Mouse (Mus musculus): Measurements from ENCODE around the gene Tns4. TPM values are rescaled to one million over a fixed set of nuclear protein-coding genes. Genes with fewer than 3 reads are reported as not detected.

Tns4 gene
- polyA plus RNA-seq, 1 experiment from 2014 or later: 0.40 TPM

- H3K4me3 ChIP-seq: no peak overlapping the region
- WGBS: 88% methylated on average over 3 of the region's 3 CpGs
- H3K4me1 ChIP-seq (replicated peaks): peaks cover 15% of the 10 kb centered on the region
- peaks cover 10% of the 10 kb centered on the region for H3K9me3 ChIP-seq
- H3K4me2 ChIP-seq: no peak overlapping the region
- H3K9ac ChIP-seq: no peak overlapping the region
- H3K27ac ChIP-seq (replicated peaks): no peak overlapping the region
- ATAC-seq (ENCODE audit: low read depth): no peak
- peaks cover 3% of the 10 kb centered on the region; the same call in 1 of the 2 replicates for H3K27me3 ChIP-seq
- no peaks in the 10 kb centered on the region for H3K36me3 ChIP-seq
Measured at GRCm38 (mm10) chr11:99060435-99060834, 28.7 kb downstream of the Tns4 start.

- peaks cover 10% of the 10 kb centered on the region for H3K9me3 ChIP-seq
- peaks cover 15% of the 10 kb centered on the region for H3K4me1 ChIP-seq (replicated peaks)
- peaks cover 3% of the 10 kb centered on the region; the same call in 1 of the 2 replicates for H3K27me3 ChIP-seq
- ATAC-seq (ENCODE audit: low read depth): peak; percentile 72
- peaks cover 15% of the 10 kb centered on the region for H3K36me3 ChIP-seq
- no peak overlapping the region; the same call in 1 of the 2 replicates for H3K27ac ChIP-seq (replicated peaks)
- no peak overlapping the region for H3K9ac ChIP-seq
- H3K4me3 ChIP-seq: no peak overlapping the region
- no peak overlapping the region for H3K4me2 ChIP-seq
- WGBS: 4% methylated on average over 8 of the region's 8 CpGs
Measured at GRCm38 (mm10) chr11:99055571-99056452, 33.3 kb downstream of the Tns4 start.

GRCm38 (mm10) chr11:99055143-99055542 is 34.0 kb downstream of the Tns4 start:
- H3K4me3 ChIP-seq: no peak overlapping the region
- WGBS: 63% methylated on average over 4 of the region's 4 CpGs
- peaks cover 19% of the 10 kb centered on the region for H3K36me3 ChIP-seq
- H3K27ac ChIP-seq (replicated peaks): no peak overlapping the region
- H3K9me3 ChIP-seq: peaks cover 10% of the 10 kb centered on the region
- ATAC-seq (ENCODE audit: low read depth): no peak
- H3K27me3 ChIP-seq: no peaks in the 10 kb centered on the region
- no peak overlapping the region for H3K4me2 ChIP-seq
- no peak overlapping the region for H3K9ac ChIP-seq
- peaks cover 15% of the 10 kb centered on the region for H3K4me1 ChIP-seq (replicated peaks)

- Histone ChIP-seq H3K27me3 (no peaks in the 10 kb centered on the region), H3K4me3 (no peak overlapping the region), H3K4me1 (replicated peaks) (peaks cover 42% of the 10 kb centered on the region), H3K36me3 (peaks cover 40% of the 10 kb centered on the region), H3K9me3 (no peaks in the 10 kb centered on the region), H3K4me2 (no peak overlapping the region), H3K27ac (replicated peaks) (peak overlapping the region; percentile 67), H3K9ac (peak overlapping the region; percentile 49; the same call in 1 of the 2 replicates)
- no peak for ATAC-seq (ENCODE audit: low read depth)
- 75% methylated on average over 1 of the region's 2 CpGs for WGBS
Measured at GRCm38 (mm10) chr11:99047643-99048042, 41.5 kb downstream of the Tns4 start.

- H3K27ac ChIP-seq (replicated peaks): peak overlapping the region; percentile 67
- no peak overlapping the region for H3K4me3 ChIP-seq
- peak overlapping the region; percentile 49 for H3K9ac ChIP-seq
- ATAC-seq (ENCODE audit: low read depth): no peak
- H3K27me3 ChIP-seq: no peaks in the 10 kb centered on the region
- WGBS: 48% methylated on average over 5 of the region's 5 CpGs
- H3K4me1 ChIP-seq (replicated peaks): peaks cover 47% of the 10 kb centered on the region
- H3K4me2 ChIP-seq: no peak overlapping the region
- H3K9me3 ChIP-seq: no peaks in the 10 kb centered on the region
- H3K36me3 ChIP-seq: peaks cover 37% of the 10 kb centered on the region
Measured at GRCm38 (mm10) chr11:99047120-99047519, 42.0 kb downstream of the Tns4 start.

GRCm38 (mm10) chr11:99045159-99045889 is 43.8 kb downstream of the Tns4 start:
- ATAC-seq (ENCODE audit: low read depth): no peak
- peaks cover 21% of the 10 kb centered on the region for H3K36me3 ChIP-seq
- no peak overlapping the region for H3K4me3 ChIP-seq
- no peak overlapping the region for H3K27ac ChIP-seq (replicated peaks)
- no peaks in the 10 kb centered on the region for H3K27me3 ChIP-seq
- 86% methylated on average over 12 of the region's 12 CpGs for WGBS
- H3K4me1 ChIP-seq (replicated peaks): peaks cover 64% of the 10 kb centered on the region
- no peak overlapping the region for H3K4me2 ChIP-seq
- H3K9ac ChIP-seq: no peak overlapping the region
- no peaks in the 10 kb centered on the region for H3K9me3 ChIP-seq

- Histone ChIP-seq H3K36me3 (peaks cover 13% of the 10 kb centered on the region), H3K27ac (replicated peaks) (no peak overlapping the region), H3K9me3 (no peaks in the 10 kb centered on the region), H3K9ac (no peak overlapping the region), H3K4me3 (no peak overlapping the region), H3K4me1 (replicated peaks) (peaks cover 69% of the 10 kb centered on the region), H3K27me3 (no peaks in the 10 kb centered on the region), H3K4me2 (no peak overlapping the region)
- ATAC-seq (ENCODE audit: low read depth): no peak
- WGBS: 89% methylated on average over 5 of the region's 5 CpGs
Measured at GRCm38 (mm10) chr11:99044306-99044705, 44.8 kb downstream of the Tns4 start.

- no peak for ATAC-seq (ENCODE audit: low read depth)
- Histone ChIP-seq H3K27ac (replicated peaks) (no peak overlapping the region), H3K27me3 (no peaks in the 10 kb centered on the region), H3K4me2 (peak overlapping the region; percentile 20; the same call in 1 of the 2 replicates), H3K36me3 (peaks cover 6% of the 10 kb centered on the region; the same call in 1 of the 2 replicates), H3K4me3 (no peak overlapping the region), H3K9ac (no peak overlapping the region), H3K9me3 (no peaks in the 10 kb centered on the region), H3K4me1 (replicated peaks) (peaks cover 69% of the 10 kb centered on the region)
- WGBS: 83% methylated on average over 6 of the region's 6 CpGs
Measured at GRCm38 (mm10) chr11:99043632-99044031, 45.5 kb downstream of the Tns4 start.

- peaks cover 67% of the 10 kb centered on the region for H3K4me1 ChIP-seq (replicated peaks)
- WGBS: 59% methylated on average over 12 of the region's 12 CpGs
- no peaks in the 10 kb centered on the region for H3K36me3 ChIP-seq
- H3K9ac ChIP-seq: peak overlapping the region; percentile 88
- H3K4me2 ChIP-seq: peak overlapping the region; percentile 98
- no peaks in the 10 kb centered on the region for H3K27me3 ChIP-seq
- H3K9me3 ChIP-seq: no peaks in the 10 kb centered on the region
- H3K27ac ChIP-seq (replicated peaks): peak overlapping the region; percentile 59; the same call in 1 of the 2 replicates
- peak overlapping the region; percentile 67 for H3K4me3 ChIP-seq
- ATAC-seq (ENCODE audit: low read depth): no peak
Measured at GRCm38 (mm10) chr11:99042834-99043431, 46.2 kb downstream of the Tns4 start.

- Histone ChIP-seq H3K27ac (replicated peaks) (peak overlapping the region; percentile 84), H3K9me3 (no peaks in the 10 kb centered on the region), H3K4me2 (peak overlapping the region; percentile 98), H3K4me3 (peak overlapping the region; percentile 67), H3K4me1 (replicated peaks) (peaks cover 59% of the 10 kb centered on the region), H3K9ac (peak overlapping the region; percentile 88), H3K27me3 (no peaks in the 10 kb centered on the region), H3K36me3 (no peaks in the 10 kb centered on the region)
- 53% methylated on average over 16 of the region's 16 CpGs for WGBS
- ATAC-seq (ENCODE audit: low read depth): no peak
Measured at GRCm38 (mm10) chr11:99041841-99042780, 47.0 kb downstream of the Tns4 start.

All from neural tube, embryonic 13.5 days (tissue).